Mouse (Mus musculus) c-Kit-positive CD71-positive TER-119-positive erythroid progenitor cells, embryonic 14.5 days (primary cell): ENCODE results near the gene Pus7.

Experiments used
- DNase-seq: peaks from one replicate; pipeline ENCODE4 v3.0.0-alpha.2; 2013; ENCODE audit warnings: low spot score

The Pus7 gene

DNA sequence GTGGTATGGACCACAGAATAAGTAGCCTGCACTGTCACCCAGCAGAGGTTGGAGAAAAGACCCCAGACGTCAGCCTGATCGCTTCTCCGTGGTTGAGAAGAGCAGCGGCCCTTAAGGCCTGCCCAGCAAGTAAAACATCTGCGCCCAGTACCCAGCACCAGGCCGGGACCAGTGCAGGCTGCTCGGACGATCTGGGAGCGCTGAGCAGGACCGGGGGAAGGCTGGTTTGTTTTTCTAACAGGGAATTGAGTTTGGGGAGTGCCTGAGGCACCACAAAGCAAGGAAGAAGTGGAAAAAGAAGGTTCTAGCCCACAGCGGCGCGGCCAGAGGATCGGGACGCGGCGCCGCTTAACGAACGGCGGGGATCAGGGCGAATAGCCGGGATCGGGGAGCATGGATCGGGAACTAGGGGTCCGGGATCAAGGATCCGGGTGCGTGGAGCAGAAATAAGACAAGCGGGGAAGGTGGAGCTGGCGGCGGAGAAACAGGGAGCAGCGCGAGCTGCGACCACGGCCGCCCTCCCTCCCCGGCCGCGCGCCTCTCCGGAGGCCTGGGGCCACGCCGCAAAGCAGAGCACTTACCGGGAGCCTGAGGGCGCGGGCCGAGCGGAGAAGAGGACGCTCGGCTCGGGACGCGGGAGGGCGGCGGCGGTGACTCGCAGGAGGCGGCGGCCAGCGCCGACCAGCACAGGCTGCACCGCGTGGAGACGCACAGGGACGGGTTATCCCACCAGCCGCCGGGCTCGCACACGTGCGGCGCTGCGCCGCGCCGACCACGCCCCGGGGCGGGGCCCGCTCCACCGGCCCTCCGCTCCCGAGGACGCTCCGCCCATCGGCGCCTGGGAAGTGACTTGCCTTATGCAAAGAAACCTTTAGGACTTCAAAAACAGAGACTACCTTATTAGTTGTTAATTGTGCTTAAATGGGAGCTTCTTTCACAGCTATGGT, at the start of gene Pus7:
Gene Pus7 (minus strand): TSS at position 781 of the 947 bp plus-strand sequence.
- DNase-seq = peak; percentile 81

DNA sequence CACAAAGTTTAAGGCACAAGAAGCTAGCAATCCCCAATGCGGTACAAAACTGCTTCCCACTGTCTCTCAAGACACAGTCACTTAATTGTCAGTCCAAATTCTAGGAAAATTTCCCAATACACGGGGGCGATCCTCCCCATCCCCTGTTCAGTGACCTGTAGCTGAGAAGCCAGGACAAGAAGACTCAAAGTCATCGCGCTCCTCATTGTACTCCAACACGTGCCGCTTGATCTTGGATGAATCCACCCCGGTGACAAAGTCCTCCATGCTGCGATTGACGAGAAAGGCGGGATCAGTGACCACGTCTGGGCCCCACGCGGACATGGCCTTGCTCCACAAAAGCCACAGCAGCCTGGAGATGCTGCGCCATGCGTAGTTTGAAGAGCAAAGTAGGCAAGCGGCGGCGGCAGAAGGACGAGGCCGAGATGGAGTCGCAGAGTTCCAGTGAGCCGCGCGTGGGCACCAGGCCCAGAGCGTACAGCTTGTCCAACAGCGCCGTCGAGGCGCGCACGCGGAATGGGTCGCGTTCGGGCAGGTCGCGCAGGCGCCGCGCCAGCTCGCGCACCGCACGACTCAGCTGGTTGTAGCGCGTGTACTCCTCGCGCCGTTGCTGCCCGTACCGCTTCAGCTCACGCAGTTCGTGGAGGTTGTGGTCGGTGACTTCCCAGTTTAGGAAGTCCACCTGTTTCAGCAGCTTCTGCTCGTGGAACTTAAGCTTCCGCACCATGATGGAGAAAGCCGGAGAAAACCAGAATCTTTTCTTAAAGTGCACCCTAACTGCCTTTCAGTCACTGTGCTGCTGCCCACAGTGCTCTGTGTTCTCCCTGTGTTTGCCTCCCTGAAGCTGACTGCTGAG, 47.6 kb upstream of the Pus7 start:
- DNase-seq = no peak

DNA sequence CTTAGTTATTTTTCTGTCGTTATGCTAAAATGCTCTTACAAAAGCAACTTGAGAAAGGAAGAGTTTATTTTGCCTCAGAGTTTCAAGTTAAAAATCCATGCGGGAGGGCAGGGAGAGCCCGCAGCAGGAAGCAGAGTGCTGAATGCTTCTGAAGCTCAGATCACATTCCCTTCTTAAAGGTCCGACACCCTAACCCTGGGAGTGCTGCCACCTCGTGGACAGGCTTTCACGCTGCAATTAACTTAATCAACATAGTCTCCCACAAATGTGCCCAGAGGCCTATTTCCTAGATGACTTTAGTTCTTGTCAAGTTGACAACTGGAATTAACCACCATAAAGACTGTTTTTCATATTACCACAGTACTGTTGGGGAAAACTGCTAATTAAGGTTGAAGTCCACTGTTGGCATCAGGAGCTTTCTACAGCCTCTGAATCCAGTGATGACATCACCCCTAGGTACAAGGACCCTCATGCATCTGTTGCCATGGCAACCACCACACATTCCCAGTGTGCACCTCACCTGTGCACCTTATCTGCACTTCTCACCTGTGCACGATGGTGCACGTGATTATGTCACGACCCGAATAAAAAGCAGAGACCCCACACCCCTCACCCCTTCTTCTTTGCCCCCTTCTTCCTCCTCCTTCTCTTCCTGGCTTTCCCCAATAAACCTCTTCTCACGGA, 43.0 kb upstream of the Pus7 start:
- peak; percentile 72 for DNase-seq

DNA sequence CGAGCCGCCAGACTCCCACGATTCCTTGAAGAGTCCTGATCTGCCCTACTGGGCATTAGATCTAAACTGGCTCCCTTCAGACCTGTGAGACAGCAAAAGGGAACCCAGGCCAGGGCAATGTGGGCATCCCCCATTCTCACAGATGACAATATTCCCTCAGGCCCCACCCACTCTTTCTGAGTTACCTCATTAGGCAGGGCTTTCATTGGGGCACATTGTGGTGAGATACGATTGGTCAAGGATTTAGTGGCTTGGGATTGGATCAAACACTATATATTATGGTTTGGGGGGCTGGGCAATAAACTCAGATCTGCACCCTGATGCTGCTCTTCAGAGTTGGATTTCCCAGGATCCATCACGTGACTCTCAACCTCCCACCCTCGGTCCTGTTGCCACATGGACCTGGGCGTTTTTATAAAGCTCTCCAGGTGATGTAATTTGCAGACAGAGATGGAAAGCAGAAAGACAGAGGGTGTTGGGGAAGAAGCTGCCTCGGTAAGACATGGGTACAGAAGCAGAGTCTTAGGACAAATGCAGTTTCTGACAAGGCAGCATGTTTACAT, 40.7 kb upstream of the Pus7 start:
- DNase-seq = no peak

DNA sequence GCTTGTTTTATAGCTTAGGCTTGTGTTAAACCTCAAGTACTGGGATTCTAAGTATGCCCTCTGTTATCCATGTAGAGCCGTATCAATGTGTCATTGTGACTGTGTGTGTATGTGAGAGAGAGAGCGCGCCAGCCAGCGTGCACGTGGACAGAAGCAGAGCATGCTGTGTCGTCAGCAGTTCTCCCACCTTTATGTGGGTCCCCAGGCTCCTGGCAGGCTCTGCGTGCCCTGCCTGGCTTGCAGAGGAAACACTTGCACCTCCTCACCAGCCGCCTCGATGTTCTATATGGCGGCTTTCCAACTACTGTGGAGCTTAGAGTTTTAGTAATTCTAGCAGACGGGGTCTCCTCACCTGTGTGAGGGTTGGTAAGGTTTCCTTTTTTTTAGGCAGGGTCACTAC, 38.8 kb upstream of the Pus7 start:
- no peak for DNase-seq

DNA sequence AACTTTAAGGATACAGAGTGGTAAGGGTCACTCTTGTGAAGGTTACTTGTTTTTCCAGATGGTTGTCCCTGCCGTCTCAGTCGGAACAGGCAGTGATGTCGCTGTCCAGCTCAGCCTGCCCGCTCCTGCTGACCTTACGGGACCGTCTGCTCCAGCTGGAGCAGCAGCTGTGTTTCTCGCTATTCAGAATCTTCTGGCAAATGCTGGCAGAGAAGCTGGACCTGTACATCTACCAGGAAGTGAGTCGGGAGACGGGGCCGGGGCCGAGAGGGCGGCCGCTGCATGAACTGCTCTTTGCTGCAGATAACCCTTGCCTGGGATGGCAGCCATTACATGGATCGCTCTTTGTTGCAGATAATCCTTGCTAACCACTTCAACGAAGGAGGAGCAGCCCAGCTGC, 33.2 kb upstream of the Pus7 start:
- no peak for DNase-seq

DNA sequence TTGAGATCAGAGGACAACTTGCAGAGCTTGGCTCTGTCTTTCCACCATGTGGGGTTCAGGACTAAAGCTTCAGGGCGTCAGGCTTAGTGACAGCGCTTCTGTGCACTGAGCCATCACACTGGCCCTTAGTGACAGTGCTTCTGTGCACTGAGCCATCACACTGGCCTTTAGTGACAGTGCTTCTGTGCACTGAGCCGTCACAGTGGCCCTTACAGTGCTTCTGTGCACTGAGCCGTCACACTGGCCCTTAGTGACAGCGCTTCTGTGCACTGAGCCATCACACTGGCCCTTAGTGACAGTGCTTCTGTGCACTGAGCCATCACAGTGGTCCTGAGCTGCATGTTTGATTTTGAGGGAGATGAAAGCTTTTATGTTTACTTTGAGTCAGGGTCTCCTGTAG, 31.3 kb upstream of the Pus7 start:
- DNase-seq = no peak

DNA sequence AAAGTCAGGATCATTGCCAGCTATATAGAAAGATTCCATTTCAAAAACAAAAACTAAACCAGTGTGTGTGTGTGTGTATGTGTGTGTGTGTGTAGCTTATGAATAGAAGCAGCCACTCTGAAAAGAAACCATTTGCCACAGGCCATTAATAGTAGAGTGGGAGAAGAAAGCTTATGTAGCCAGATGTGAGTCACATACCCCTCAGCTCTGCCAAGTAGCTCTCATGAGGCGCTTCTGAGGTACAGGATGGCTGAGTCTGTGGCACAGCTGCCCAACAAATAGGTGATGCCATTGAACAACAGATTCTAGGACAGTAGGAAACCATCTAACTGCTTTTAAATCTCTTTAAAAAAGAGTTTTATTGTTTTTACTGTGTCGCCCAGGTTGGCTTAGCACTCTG, 9.2 kb upstream of the Pus7 start:
- DNase-seq = no peak

DNA sequence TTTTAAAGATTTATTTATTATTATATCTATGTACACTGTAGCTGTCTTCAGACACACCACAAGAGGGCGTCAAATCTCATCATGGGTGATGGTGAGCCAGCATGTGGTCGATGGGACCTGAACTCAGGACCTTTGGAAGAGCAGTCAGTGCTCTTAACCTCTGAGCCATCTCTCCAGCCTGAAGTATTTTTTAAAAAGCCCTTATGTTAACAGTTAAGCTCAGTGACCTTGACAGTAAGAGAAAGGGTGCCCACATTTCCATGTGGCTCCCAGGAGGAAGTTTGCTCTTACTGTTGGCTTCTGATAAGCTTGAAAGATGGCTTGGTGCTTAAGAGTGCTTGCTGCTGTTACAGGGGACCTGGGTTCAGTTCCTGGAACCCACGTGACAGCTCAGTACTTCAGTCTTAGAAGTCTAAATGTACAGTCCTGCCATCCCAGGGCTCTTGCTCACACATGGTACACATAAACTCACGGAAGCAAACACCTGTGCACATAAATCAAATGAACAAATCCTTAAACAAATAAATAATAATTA, 5.6 kb upstream of the Pus7 start:
- DNase-seq = peak; percentile 65

DNA sequence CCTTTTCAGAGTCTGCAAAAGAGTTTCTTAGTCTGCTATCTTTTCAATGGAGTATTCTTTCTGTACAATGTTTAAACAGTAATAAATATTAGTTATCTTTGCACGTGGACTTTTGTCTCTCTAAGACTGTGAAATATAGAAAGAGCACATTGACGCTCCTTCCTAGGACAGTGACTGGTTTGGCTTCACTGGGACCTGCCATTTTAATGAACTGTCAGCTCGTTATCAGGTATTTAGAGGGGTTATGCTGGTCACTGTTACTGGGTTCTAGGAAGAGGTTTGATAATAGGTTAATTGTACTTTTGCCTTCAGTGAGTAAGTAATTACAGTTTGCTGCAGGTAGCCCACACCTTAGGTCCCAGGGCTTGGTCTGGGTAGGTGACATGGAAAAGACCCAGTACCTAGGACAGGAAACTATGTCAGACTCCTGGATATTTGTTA, 4.9 kb upstream of the Pus7 start:
- peak; percentile 44 for DNase-seq

DNA sequence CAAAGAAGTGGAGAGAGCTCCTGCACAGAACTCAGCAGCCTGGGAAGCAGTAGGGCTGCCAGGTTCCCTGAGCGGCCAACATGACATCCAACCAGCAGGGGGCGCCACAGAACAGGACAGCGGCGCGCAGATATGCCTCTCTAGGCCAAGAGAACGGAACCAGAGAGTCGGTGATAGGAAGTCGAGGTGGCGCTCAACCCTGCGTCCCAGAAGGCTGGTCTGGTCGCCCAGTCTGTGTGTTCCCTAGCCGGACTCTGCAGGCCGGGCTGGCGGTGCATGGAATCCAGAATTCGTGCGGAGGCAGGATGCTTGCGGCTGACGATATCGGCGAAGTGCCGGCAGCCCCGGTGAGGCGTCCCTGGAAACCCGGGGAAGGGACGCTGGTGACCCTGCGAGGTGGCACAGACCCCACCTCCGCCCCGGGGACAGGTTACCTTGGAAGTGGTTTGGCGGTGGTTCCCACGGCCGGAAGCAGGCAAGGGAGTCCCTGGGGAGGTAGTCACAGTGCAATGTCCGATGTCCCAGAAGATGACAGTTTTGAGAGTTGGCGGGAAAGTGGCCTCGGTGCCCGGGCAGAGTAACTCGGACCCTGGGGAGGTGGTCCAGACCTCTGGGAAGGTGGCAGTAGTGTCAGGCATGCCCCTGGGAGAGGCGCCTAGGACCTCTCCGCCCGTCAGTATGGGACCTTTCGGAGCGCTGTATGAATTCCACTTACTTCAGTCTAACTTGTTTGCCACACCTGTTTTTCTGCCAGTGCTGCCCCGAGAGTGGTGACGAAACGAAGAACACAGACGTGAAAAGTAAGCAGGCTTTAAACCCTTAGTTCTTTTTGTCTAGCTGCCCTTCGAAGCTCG, 4.3 kb upstream of the Pus7 start, which contains the start of gene Rint1:
Gene Rint1 (plus strand): TSS at position 176 of the 854 bp plus-strand sequence.
- DNase-seq = peak; percentile 96

DNA sequence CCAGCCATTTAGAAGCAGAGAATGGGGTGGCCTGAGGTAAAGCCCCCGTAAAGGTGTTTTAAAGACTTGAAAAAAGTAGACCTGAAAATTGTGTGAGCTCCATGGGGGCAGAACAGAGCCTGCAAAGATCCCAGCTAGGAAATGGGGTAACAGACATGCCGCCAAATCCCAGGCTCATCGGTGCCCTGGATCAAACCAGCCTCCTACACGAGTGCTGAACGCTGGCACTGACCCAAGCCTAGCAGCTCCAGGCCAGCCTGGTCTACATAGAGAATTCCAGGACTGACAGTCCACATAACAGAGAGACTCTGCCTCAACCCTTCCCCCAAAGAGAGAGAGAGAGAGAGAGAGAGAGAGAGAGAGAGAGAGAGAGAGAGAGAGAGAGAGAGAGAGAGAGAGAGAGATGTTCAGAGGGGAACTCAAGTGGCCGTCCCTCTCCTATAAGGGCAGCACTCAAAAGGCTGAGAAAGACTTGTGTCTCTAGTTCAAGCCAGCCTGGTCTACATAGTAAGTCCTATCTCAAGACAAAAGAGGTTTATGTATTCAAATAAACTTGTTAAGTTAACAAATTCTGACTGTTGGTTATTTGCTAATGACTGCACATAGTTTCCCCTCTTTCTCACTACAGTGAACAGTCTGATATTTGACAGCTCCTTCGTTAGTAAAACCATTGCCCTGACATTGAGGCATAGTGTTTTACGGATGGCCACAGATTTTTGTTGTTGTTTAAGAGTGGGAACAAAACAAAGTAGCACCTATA, 1.3 kb downstream of the Pus7 start:
- no peak for DNase-seq

DNA sequence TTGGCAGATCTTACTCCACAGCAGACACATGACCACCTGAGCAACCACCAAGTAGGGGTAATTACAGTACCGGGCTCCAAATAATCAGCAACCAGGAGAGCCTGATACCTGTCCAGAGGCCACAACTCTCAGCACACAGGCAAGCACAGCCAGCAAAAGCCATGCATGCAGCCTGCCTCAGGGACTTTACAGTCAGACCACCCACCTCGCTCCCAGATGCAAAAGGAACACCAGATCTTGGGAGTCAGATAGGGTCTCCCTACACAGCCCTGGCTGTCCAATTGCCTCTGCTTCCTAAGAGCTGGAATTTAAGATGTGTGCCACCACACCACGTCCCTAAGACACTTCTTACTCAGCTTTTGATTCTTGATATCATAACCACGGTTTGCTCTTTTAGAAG, 2.3 kb downstream of the Pus7 start:
- no peak for DNase-seq

DNA sequence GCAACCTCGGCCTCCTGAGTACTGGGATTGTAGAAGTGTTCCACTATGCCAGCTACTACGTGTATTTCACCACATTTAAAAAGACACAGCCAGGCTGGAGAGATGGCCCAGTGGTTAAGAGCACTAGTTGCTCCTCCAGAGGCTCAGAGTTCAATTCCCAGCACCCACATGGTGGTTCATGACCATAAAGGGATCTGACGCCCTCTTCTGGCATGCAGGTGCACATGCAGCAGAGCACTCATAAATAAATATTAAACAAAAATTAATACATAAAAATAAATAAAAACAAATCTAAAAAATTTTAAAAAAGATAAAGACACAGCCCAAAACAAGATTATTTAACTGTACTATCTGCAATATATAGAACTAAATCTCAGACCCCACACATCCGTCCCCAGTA, 3.0 kb downstream of the Pus7 start:
- no peak for DNase-seq

DNA sequence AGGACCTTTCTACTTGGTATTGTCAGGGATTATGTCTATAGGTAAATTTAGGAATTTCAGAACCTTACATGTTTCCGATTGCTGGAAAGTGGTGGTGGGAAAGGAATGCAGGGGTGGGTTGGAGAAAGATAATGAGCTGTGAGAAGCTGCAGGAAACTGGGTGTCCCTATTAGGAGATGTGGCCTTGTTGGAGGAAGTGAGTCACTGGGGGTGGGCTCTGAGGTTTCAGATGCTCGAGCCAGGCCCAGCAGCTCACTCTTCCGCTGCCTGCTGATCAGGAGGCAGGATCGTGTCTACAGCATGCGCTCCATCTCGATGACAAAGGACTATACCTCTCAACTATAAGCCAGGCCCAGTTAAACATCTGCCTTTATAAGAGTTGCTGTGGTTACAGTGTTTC, 9.3 kb downstream of the Pus7 start:
- DNase-seq = no peak

DNA sequence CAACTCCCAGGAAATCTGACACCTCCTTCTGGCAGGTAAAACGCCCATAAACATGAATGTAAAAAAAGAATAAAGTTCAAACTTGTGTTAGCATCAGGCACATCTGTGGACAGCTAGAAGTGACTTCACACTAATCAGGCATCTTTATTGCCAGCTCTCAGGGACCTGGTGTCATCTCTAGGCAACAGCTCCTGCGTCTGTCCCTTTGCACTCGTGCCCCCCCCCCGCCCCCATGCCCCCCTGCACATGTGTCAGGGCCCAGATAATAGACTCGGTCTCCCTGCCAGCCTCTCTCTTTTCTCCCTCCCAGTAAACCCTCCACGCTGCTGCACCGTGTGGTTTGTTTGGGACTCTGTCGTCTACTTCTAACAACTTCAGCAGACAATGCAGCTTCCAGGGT, 12.4 kb downstream of the Pus7 start:
- DNase-seq = peak; percentile 61

DNA sequence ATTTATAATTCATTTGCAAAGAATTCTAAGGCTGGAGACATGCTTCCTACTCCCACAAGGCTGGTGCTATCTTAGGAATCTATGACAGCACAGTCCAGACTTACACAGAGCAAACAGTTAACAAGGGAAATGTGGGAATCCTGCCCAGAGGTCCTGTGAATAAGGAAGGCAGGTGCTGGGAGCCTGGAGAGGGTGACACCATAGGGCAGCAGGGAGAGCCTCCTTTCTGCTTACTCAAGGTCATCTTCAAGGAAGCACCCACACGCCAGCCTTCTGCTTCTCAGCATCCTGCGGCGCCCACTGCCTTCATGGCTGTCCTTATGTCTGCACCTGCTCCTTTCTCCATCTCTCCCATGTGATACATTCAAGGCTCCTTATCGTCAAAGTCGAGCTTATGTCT, 19.0 kb downstream of the Pus7 start:
- DNase-seq = no peak

DNA sequence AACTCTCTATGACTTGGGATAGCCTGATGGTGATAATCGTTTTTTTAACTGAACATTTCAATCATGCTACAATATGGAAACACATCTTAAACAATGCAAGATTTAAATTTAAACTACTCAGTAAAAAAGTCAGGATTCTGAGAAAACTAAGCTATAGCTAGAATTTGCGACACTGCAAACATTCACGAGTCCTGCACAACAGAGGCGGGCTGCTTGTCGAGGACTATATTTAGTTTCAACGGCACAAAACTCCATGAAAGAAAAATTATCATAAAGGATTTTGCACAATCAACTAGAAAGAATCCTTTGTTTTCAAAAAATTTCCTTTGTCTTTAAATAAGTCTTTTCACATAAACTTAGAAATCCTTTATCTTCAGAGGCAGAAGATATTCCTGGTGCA, 21.0 kb downstream of the Pus7 start:
- no peak for DNase-seq

DNA sequence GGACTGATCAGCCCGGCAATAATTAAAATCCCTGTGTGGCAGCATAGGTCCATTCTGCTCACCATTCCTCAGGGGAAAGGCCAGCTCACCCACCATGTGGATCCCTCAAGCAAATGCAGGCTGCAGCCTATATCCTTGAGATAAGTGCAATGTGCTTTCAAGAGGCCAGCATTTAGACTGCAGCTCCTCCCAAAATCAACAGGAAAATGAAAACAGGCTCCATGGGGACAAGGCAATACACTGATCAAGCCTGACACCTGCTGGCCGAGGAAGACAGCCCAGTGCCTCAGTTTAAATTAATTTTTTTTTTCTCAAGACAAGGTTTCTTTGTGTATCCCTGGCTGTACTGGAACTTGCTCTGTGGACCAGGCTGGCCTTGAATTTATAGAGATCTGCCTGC, 24.9 kb downstream of the Pus7 start:
- no peak for DNase-seq

DNA sequence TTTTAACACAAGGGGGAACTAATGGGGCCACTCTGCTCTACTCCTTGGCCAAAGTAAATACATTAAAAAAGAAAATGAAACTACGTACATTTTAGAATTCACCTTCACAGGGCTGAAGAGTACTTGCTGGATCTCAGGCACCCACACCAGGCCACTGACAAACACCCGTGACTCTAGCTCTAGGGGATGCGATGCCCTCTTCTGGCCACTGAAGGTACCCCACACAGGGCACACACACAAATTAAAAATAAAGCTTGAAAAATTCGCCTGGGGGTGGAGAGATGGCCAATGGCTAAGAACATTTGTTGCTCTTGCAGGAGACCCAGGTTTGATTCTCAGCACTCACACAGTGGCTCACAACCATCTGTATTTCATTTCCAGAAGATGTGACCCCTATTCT, 27.1 kb downstream of the Pus7 start:
- DNase-seq = no peak
